Mouse (Mus musculus) common myeloid progenitor, adult 5-6 weeks (primary cell): ENCODE results near the gene Prrxl1. TPM values are rescaled to one million over a fixed set of nuclear protein-coding genes. Genes with fewer than 3 reads are reported as not detected.

Experiments used
- ATAC-seq: replicated peaks from 2 replicates; pipeline ENCODE4 v1.8.0; 2016; ENCODE audit warnings: low read depth, mild to moderate bottlenecking, moderate TSS enrichment, inconsistent platforms; ENCODE audit not compliant: poor library complexity, severe bottlenecking
- total RNA-seq: library from RNA; stranded (forward); fragments of 200-1000, 187-1606 nt; gene quantifications from 2 replicates; pipeline ENCODE4 v1.2.3, GENCODE M21; 2017

Prrxl1 gene
- total RNA-seq, 1 experiment from 2014 or later = not detected

GRCm38 (mm10) chr14:32624245-32624644, 25.0 kb downstream of the Prrxl1 start:
- peak; percentile 91 for ATAC-seq

DNA sequence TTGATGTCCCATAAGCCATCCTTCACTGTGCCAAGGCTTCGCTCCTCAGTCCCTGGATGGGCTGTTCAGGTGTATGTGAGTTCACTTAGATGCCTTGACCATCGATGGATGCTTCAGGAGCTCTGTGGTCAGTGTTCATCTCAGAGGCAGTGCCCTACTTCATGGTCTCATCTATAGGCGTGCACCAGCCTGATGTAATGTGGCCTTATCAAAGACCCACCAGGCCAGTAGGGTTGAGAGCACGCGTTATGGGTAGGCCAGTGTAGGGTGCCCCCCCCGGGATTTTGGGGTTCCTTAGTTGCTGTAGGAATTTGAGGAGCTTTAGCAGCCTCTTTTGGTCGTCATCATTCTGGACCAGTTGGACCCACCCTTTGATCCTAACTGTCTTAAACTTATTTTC, 25.6 kb downstream of the Prrxl1 start:
- no peak for ATAC-seq

DNA sequence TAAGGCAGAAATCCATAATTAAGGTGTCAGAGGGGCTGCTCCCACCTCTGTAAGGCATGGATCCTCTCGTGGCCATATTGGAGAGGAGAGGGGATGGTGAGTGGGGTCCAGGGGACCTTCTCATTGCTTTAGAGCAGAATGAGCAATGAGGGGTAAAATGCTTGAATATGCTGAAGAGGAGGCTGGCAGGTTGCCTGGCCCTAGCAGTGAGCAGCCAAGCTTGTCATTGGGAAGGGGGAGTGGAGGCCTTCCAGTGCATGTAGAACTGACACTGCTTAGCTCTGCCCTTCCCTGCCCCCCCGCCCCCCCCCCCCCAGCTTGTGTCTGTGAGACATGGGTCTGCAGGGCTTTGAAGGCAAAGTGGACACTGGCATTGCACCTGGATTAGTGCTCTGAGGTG, 28.1 kb downstream of the Prrxl1 start:
- no peak for ATAC-seq

- ATAC-seq = peak; percentile 64
Observed at GRCm38 (mm10) chr14:32628584-32628983, 29.4 kb downstream of the Prrxl1 start.

DNA sequence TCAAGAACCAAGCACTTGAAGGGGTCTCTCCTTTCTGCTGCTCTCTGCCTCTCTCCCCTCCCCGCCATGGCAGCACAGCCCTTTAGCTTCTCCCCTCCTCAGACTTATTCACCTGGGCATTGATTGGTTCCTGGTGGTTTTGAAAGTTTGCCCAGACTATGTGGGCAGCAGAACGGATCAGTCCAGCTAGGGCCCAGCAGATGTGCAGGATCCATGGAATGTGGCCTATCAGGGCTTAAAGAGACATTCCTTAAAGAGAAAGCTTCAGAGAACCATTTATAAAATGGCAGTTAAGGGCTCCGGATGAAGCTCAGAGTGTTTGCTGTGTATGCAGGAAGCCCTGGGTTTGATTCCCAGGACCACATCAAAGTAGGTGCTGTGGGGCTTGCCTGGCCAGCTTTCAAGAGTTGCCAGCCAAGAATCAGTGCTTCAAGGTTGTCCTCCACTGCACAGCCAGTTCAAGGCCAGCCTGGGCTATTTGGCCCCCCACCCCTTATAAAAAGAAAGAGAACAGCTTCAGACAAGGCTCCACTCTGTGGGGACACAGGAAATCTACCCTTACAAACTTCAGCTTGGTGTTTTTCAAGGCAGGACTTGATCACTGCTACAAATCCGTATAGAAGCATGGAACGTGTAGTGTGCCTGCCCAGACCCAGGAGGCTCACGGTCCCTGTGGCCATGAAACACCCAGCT, 33.8 kb downstream of the Prrxl1 start:
- ATAC-seq = no peak

DNA sequence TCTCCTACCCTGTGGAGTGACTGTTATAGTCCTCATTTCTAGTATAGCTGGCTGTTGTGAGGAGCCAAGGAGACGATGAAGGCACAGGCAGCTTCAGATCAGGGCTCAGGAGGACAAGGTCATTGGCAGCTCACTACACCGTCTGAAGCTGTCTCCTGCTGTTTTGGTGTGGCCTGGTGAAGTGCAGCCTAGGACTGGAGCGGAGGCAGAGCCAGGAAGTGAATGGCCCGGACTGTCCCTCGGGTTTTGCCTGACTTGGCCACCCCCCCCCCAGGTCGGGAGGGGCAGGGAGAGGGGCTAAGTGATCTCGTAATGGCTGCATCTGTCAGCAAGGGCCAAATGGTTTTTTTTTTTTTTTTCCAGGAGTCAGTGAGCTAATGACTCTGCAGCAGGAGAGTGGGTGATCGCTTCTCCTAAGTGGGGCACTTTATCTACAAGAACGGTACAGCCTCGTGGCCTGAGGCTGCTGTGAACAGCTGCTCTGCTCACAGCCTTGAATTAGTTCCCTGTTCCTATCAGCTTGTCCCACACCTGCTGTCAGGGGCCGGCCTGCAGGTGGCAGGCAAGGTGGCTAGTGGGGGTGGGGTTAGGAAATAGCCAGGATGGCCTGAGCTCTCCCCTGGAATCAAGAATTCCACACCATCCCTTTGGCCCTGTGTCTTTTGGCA, 34.9 kb downstream of the Prrxl1 start:
- ATAC-seq = no peak

- ATAC-seq = no peak
Observed at GRCm38 (mm10) chr14:32638485-32638884, 39.3 kb downstream of the Prrxl1 start.

DNA sequence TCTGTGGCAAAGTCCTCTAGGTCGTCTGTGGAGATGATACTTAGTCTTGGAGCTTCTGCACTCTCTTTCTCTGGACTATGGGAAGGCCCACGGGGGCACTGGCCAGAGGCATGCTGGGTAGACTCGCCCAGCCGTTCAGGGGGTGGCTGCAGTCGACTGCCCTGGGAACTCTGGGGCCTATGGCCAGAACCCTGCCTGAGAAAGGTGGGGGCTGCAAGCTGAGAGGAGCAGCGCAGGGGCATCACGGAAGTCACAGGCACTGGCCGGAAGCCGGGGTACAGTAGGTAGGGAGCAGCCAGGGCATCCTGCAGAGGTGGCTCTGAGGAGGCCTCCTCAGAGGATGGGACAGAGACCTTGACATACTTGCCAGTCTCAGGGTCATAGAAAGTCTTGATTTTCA, 60.6 kb downstream of the Prrxl1 start:
- ATAC-seq = no peak

DNA sequence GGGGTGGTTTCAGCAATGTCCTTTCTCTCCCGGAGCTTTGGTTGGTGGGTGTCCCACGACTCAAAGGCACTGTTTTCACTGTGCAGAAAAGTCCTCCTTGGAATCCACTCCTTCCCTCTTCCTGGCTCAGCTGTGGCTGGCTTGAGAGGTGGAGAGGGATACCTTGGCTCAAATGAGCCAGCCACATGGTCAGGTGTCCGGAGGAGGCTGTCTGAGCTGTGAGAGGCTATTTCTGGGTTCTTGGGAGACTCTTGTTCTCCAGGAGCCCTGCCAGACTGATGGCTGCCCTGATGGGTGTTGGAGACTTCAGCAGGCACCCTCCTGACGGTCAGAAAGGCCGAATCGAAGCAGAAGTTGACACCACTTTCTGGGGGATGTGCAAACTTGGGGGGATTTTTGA, 63.9 kb downstream of the Prrxl1 start:
- no peak for ATAC-seq

DNA sequence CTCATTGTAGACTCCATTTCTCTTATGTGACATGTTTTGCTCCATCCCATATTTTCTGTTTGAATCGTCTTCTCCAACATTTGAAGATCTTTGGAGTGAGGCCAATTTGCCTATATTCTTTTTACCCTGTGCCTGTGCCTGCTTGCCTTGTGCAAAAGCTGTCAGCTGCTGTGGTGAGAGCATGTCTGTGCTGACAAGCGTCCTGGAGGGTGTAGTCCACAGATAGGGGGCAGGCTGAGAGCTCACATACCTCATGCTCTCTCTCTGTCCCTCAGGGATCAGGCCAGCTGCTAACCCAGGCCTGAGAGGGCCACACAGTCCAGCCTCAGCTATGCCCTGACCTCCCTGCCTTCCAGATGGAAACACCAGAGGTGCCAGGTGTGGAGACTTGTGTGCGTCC, 74.0 kb downstream of the Prrxl1 start:
- ATAC-seq = no peak

DNA sequence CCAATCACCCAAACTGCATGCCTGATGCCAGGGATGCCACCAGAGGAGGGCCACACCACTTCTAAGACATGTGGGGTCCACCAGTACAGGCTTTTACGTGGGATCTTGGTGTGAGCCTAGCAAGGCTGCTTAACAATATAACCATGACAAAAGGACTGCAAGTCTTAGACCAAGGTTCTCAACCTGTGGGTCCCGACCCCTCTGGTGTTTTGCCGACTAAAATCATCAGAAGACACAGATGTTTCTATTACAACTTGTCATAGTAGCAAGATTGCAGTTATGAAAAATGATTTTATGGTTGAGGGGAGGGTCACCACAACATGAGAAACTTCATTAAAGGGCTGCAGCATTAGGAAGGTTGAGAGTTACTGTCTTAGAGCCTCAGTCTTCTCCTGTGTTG, 79.4 kb downstream of the Prrxl1 start:
- no peak for ATAC-seq

- no peak for ATAC-seq
Observed at GRCm38 (mm10) chr14:32681603-32682002, 82.4 kb downstream of the Prrxl1 start.

DNA sequence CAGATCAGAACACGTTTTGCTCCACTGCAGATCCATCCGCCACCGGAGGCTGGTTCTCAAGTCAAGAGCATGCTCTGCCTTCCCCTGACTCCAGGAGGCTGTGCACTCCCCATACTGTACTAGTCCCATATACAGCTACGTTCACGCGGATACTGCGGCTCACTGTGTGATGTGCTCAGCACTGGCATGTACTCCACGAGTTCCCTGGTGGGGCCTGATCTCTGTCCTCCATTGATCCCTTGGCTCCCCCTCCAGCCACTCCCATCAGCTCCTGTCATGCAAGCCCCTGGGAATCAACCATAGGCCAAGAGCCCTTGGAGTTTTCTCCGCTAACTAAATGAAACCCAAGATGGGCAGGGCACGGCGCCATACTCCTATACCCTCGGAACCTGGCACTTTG, 83.3 kb downstream of the Prrxl1 start:
- no peak for ATAC-seq

- ATAC-seq = peak; percentile 50
Observed at GRCm38 (mm10) chr14:32683251-32683838, 84.1 kb downstream of the Prrxl1 start.

GRCm38 (mm10) chr14:32683982-32684734, 85.0 kb downstream of the Prrxl1 start:
- no peak for ATAC-seq

GRCm38 (mm10) chr14:32684735-32685105, 85.5 kb downstream of the Prrxl1 start:
- ATAC-seq = no peak

DNA sequence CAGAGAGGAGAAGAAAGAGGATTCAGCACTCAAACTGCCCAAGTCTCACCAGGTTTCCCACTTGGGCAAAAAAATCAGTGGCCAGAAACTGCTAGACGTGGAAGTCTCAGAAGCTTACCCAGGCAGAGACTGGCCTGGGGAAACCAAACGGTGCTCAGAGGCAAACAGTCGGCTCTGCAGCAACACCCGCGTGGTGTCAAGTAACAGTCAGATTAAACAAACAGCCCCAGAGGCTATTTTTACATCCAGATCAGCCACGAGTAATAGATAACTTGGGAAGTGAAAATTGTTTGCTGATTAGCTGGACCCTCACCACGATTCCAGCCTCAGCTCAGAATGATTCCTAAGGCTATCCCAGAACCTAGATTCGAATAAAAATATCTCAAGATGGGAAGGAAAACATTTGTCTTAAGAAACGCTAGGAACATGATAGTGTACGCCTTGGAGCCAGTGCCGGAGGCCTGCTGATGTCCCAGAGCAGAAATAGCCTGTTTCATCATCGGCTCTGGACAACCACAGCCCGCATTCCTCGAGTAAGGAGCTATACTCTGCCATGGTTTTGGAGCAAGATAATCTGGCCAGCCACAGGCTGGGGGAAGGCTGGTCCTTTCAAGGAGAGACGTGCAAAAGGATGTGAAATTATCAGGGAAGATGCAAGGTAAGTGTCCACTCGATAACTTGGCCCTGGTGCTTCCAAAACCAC, 86.1 kb downstream of the Prrxl1 start, which contains the start of gene 3425401B19Rik:
Gene 3425401B19Rik (minus strand): TSS at position 170 of the 703 bp plus-strand sequence.
- ATAC-seq = no peak

DNA sequence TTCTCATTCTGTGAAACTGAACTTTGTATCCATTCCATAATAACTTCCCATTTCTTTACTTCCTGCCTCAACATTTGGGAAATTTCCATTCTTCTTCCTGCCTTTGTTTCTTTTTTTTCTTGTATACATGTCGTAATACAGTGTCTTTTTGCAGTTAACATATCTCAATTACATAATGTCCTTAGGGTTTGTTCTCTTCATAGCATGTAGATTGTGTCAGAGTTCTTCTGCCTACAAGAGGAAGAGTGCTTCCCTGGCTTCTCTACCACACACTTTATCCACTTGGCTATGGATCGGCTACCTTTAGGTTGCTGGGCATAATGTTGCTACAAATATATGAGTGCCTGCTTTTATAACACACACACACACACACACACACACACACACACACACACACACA, 96.7 kb downstream of the Prrxl1 start:
- ATAC-seq = no peak

GRCm38 (mm10) chr14:32696344-32696743, 97.1 kb downstream of the Prrxl1 start:
- no peak for ATAC-seq

DNA sequence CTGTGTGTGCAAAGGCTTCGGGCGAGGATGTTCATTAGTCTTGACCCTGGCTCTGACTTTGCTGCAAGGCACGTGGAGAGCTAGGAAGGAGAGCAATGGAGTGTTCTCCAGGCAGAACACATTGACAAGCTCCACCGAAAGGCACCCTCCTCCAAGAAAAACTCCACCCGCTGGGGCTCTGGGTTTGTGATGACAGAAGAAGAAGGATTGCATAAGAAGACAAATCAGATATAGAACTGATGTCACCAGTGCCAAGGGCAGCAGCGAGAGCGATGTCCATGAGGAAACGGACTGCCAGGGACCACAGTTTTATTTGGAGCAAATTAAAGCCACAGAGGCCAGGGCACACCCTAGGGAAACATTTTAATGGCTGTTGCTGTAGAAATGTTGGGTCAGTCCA, 98.6 kb downstream of the Prrxl1 start:
- ATAC-seq = no peak
